Mouse (Mus musculus) embryonic fibroblast, embryonic 13.5 days (primary cell): ENCODE results near the gene Atg9a.

Experiments used
- CTCF ChIP-seq: IDR thresholded peaks from 2 replicates; pipeline ENCODE4 v1.5.1; 2011; ENCODE audit warnings: mild to moderate bottlenecking, control low read depth, low read length, moderate library complexity, borderline replicate concordance; ENCODE audit not compliant: insufficient read depth
- POLR2A ChIP-seq: IDR thresholded peaks from 2 replicates; pipeline ENCODE4 v1.6.1; 2011; ENCODE audit warnings: low read depth, mild to moderate bottlenecking, control low read depth, low read length, moderate library complexity

GRCm38 (mm10) chr1:75229158-75229557 lies 37.2 kb upstream of the Atg9a start:
- TF ChIP-seq POLR2A (no peak), CTCF (no peak)
